Mouse (Mus musculus): ENCODE results near the gene Slc41a2. TPM values are rescaled to one million over a fixed set of nuclear protein-coding genes. Genes with fewer than 3 reads are reported as not detected.

Slc41a2 gene
- polyA plus RNA-seq, 2 experiments = 1.7 to 2.3 TPM

GRCm38 (mm10) chr10:83291731-83292130, 46.0 kb downstream of the Slc41a2 start:
- H3K36me3 ChIP-seq (ENCODE audit: control insufficient read depth, insufficient read depth, low read length) = no peaks in the 10 kb centered on the region
- no peak for DNase-seq (ENCODE audit: low spot score)
- H3K4me3 ChIP-seq (replicated peaks; ENCODE audit: low read length) = no peak overlapping the region
- H3K9me3 ChIP-seq (ENCODE audit: control insufficient read depth, low read length) = no peaks in the 10 kb centered on the region
- TF ChIP-seq POLR2A (IDR thresholded peaks at IDR 0.05; ENCODE audit: borderline replicate concordance, extremely low read depth, insufficient read depth, insufficient read length) = no peak
- H3K27me3 ChIP-seq (ENCODE audit: control insufficient read depth, insufficient read depth, low read length) = no peaks in the 10 kb centered on the region
- no peaks in the 10 kb centered on the region for H3K4me1 ChIP-seq (ENCODE audit: control insufficient read depth, insufficient read depth, low read length)
- ATAC-seq (ENCODE audit: low FRiP score, low read depth) = no peak
- H3K4me2 ChIP-seq (replicated peaks; ENCODE audit: low read depth, low read length, severe bottlenecking) = no peak overlapping the region
- H3K9ac ChIP-seq (ENCODE audit: low read depth, low read length, severe bottlenecking) = no peak overlapping the region
- no peak overlapping the region for H3K27ac ChIP-seq (replicated peaks; ENCODE audit: low read depth, low read length)
- WGBS = 84% methylated on average over 11 of the region's 11 CpGs

- Histone ChIP-seq H3K4me3 (replicated peaks; ENCODE audit: low read length) (no peak overlapping the region), H3K4me2 (replicated peaks; ENCODE audit: low read depth, low read length, severe bottlenecking) (no peak overlapping the region), H3K9ac (ENCODE audit: low read depth, low read length, severe bottlenecking) (no peak overlapping the region), H3K27me3 (ENCODE audit: control insufficient read depth, insufficient read depth, low read length) (no peaks in the 10 kb centered on the region), H3K4me1 (ENCODE audit: control insufficient read depth, insufficient read depth, low read length) (peaks cover 12% of the 10 kb centered on the region), H3K27ac (replicated peaks; ENCODE audit: low read depth, low read length) (no peak overlapping the region), H3K9me3 (ENCODE audit: control insufficient read depth, low read length) (no peaks in the 10 kb centered on the region), H3K36me3 (ENCODE audit: control insufficient read depth, insufficient read depth, low read length) (no peaks in the 10 kb centered on the region)
- ATAC-seq (ENCODE audit: low FRiP score, low read depth) (no peak), DNase-seq (ENCODE audit: low spot score) (no peak)
- 66% methylated on average over 6 of the region's 6 CpGs for WGBS
- no peak for TF ChIP-seq POLR2A (IDR thresholded peaks at IDR 0.05; ENCODE audit: borderline replicate concordance, extremely low read depth, insufficient read depth, insufficient read length)
These were observed 49.9 kb downstream of the Slc41a2 start for GRCm38 (mm10) chr10:83287828-83288227.

- H3K4me2 ChIP-seq (replicated peaks; ENCODE audit: low read depth, low read length, severe bottlenecking) = peak overlapping the region; percentile 27; the same call in 1 of the 2 replicates
- no peak for DNase-seq (ENCODE audit: low spot score)
- 24% methylated on average over 7 of the region's 7 CpGs for WGBS
These were observed 51.3 kb downstream of the Slc41a2 start for GRCm38 (mm10) chr10:83286399-83286798.

GRCm38 (mm10) chr10:83285724-83286256, 51.9 kb downstream of the Slc41a2 start:
- no peaks in the 10 kb centered on the region for H3K36me3 ChIP-seq (ENCODE audit: control insufficient read depth, insufficient read depth, low read length)
- peaks cover 12% of the 10 kb centered on the region for H3K4me1 ChIP-seq (ENCODE audit: control insufficient read depth, insufficient read depth, low read length)
- H3K27ac ChIP-seq (replicated peaks; ENCODE audit: low read depth, low read length) = no peak overlapping the region
- WGBS = 31% methylated on average over 7 of the region's 7 CpGs
- no peak overlapping the region for H3K4me3 ChIP-seq (replicated peaks; ENCODE audit: low read length)
- no peak overlapping the region for H3K9ac ChIP-seq (ENCODE audit: low read depth, low read length, severe bottlenecking)
- ATAC-seq (ENCODE audit: low FRiP score, low read depth) = no peak
- H3K4me2 ChIP-seq (replicated peaks; ENCODE audit: low read depth, low read length, severe bottlenecking) = peak overlapping the region; percentile 27; the same call in 1 of the 2 replicates
- H3K9me3 ChIP-seq (ENCODE audit: control insufficient read depth, low read length) = no peaks in the 10 kb centered on the region
- DNase-seq (ENCODE audit: low spot score) = no peak
- no peaks in the 10 kb centered on the region for H3K27me3 ChIP-seq (ENCODE audit: control insufficient read depth, insufficient read depth, low read length)
- TF ChIP-seq POLR2A (IDR thresholded peaks at IDR 0.05; ENCODE audit: borderline replicate concordance, extremely low read depth, insufficient read depth, insufficient read length) = no peak

More at GRCm38 (mm10) chr10:83286399-83286798, 51.3 kb downstream of the Slc41a2 start:
- Histone ChIP-seq H3K36me3 (ENCODE audit: control insufficient read depth, insufficient read depth, low read length) (no peaks in the 10 kb centered on the region), H3K4me3 (replicated peaks; ENCODE audit: low read length) (no peak overlapping the region), H3K4me1 (ENCODE audit: control insufficient read depth, insufficient read depth, low read length) (peaks cover 12% of the 10 kb centered on the region), H3K9me3 (ENCODE audit: control insufficient read depth, low read length) (no peaks in the 10 kb centered on the region), H3K27ac (replicated peaks; ENCODE audit: low read depth, low read length) (no peak overlapping the region), H3K9ac (ENCODE audit: low read depth, low read length, severe bottlenecking) (no peak overlapping the region), H3K27me3 (ENCODE audit: control insufficient read depth, insufficient read depth, low read length) (no peaks in the 10 kb centered on the region)
- TF ChIP-seq POLR2A (IDR thresholded peaks at IDR 0.05; ENCODE audit: borderline replicate concordance, extremely low read depth, insufficient read depth, insufficient read length) = no peak
- no peak for ATAC-seq (ENCODE audit: low FRiP score, low read depth)

- WGBS = 96% methylated on average over 4 of the region's 4 CpGs
- no peaks in the 10 kb centered on the region for H3K9me3 ChIP-seq (ENCODE audit: control insufficient read depth, low read length)
- no peak overlapping the region for H3K9ac ChIP-seq (ENCODE audit: low read depth, low read length, severe bottlenecking)
- H3K27ac ChIP-seq (replicated peaks; ENCODE audit: low read depth, low read length) = no peak overlapping the region
- no peaks in the 10 kb centered on the region for H3K27me3 ChIP-seq (ENCODE audit: control insufficient read depth, insufficient read depth, low read length)
- no peak for TF ChIP-seq POLR2A (IDR thresholded peaks at IDR 0.05; ENCODE audit: borderline replicate concordance, extremely low read depth, insufficient read depth, insufficient read length)
- no peak overlapping the region for H3K4me3 ChIP-seq (replicated peaks; ENCODE audit: low read length)
- H3K36me3 ChIP-seq (ENCODE audit: control insufficient read depth, insufficient read depth, low read length) = no peaks in the 10 kb centered on the region
- H3K4me1 ChIP-seq (ENCODE audit: control insufficient read depth, insufficient read depth, low read length) = peaks cover 12% of the 10 kb centered on the region
- ATAC-seq (ENCODE audit: low FRiP score, low read depth) = no peak
- no peak overlapping the region for H3K4me2 ChIP-seq (replicated peaks; ENCODE audit: low read depth, low read length, severe bottlenecking)
- no peak for DNase-seq (ENCODE audit: low spot score)
These were observed 52.8 kb downstream of the Slc41a2 start for GRCm38 (mm10) chr10:83284916-83285315.
